In genomic region chr7:18963294-18963843, GRCm38 (mm10) we compare ENCODE assay signal across 11 mouse cellular contexts. TPM values are rescaled to one million over a fixed set of nuclear protein-coding genes. Genes with fewer than 3 reads are reported as not detected.
DNase-seq lines count a peak whose midpoint lies in the region; ATAC-seq and TF ChIP-seq lines count a peak whose summit lies in the region.
"Had no signal": no experiment of that assay in that cellular context is flagged by ENCODE, and none has a peak within 500 bp of the region (broad histone marks: within the 10 kb centered on the region; RNA-seq: fewer than 3 reads in every experiment).

No protein-coding gene starts in this region.

- H3K4me1 ChIP-seq in forebrain, embryonic 11.5 days (replicated peaks; ENCODE audit: control insufficient read depth, insufficient read depth, low read length), result peaks cover 17% of the 10 kb centered on the region
- peaks cover 65% of the 10 kb centered on the region for H3K4me1 ChIP-seq in hindbrain, embryonic 13.5 days (replicated peaks)
- H3K4me1 ChIP-seq in midbrain, postnatal 0 days (ENCODE audit: insufficient read depth, low read length), result peaks cover 6% of the 10 kb centered on the region; the same call in 1 of the 2 replicates

- 1% methylated on average over 19 of the region's 19 CpGs for WGBS in forebrain, embryonic 11.5 days
- 3% methylated on average over 19 of the region's 19 CpGs for WGBS in hindbrain, embryonic 13.5 days
- WGBS in midbrain, postnatal 0 days, result 10% methylated on average over 19 of the region's 19 CpGs

- H3K4me3 ChIP-seq in forebrain, embryonic 11.5 days (ENCODE audit: low read depth, low read length), result peak overlapping the region; percentile 35
- no peak overlapping the region for H3K4me3 ChIP-seq in hindbrain, embryonic 13.5 days
- H3K4me3 ChIP-seq in midbrain, postnatal 0 days (ENCODE audit: low read depth, low read length), result no peak overlapping the region

- no peak overlapping the region for H3K9ac ChIP-seq in forebrain, embryonic 11.5 days (ENCODE audit: low read length)
- H3K9ac ChIP-seq in hindbrain, embryonic 13.5 days, result no peak overlapping the region
- no peak overlapping the region for H3K9ac ChIP-seq in midbrain, postnatal 0 days (replicated peaks; ENCODE audit: low read length, poor library complexity, severe bottlenecking)

- DNase-seq in kidney, postnatal 4 days, result peak; percentile 18 to 23
- DNase-seq in kidney, adult 8-10 months, result no peak
- no peak for DNase-seq in forebrain, embryonic 11.5 days (ENCODE audit: low spot score)
- DNase-seq in midbrain, postnatal 0 days (ENCODE audit: low spot score), result no peak
- no peak for DNase-seq in layer of hippocampus, postnatal 10 days (ENCODE audit: low spot score in 2 of 2)
- DNase-seq: left cerebral cortex, postnatal 4 days; lung, adult 18-20 months had no signal

- ATAC-seq in forebrain, embryonic 11.5 days (replicated peaks; ENCODE audit: low FRiP score), result no peak
- ATAC-seq in hindbrain, embryonic 13.5 days (ENCODE audit: low FRiP score), result 0 out of 2 replicates have a peak, but pooled peaks have one; percentile 3
- no peak for ATAC-seq in midbrain, postnatal 0 days (ENCODE audit: low FRiP score)
- no peak for ATAC-seq in granulocyte monocyte progenitor cell, adult 5-6 weeks (replicated peaks; ENCODE audit: poor library complexity, severe bottlenecking)

- H3K4me2 ChIP-seq in forebrain, embryonic 11.5 days (ENCODE audit: low read depth, low read length, severe bottlenecking), result peak overlapping the region; percentile 80; the same call in 1 of the 2 replicates
- peak overlapping the region; percentile 52 for H3K4me2 ChIP-seq in hindbrain, embryonic 13.5 days
- peak overlapping the region; percentile 45; the same call in 1 of the 2 replicates for H3K4me2 ChIP-seq in midbrain, postnatal 0 days (ENCODE audit: low read depth, low read length, poor library complexity, severe bottlenecking)

- H3K36me3 ChIP-seq in forebrain, embryonic 11.5 days (ENCODE audit: control insufficient read depth, insufficient read depth, low read length), result no peaks in the 10 kb centered on the region
- H3K36me3 ChIP-seq in hindbrain, embryonic 13.5 days, result peaks cover 6% of the 10 kb centered on the region
- H3K36me3 ChIP-seq in midbrain, postnatal 0 days (ENCODE audit: insufficient read depth, low read length), result peaks cover 6% of the 10 kb centered on the region; the same call in 1 of the 2 replicates

- peaks cover 11% of the 10 kb centered on the region; the same call in 1 of the 2 replicates for H3K27me3 ChIP-seq in forebrain, embryonic 11.5 days (ENCODE audit: control insufficient read depth, insufficient read depth, low read length)
- H3K27me3 ChIP-seq in hindbrain, embryonic 13.5 days, result no peaks in the 10 kb centered on the region
- H3K27me3 ChIP-seq in midbrain, postnatal 0 days (ENCODE audit: insufficient read depth, low read length), result no peaks in the 10 kb centered on the region

- TF ChIP-seq CTCF in midbrain, postnatal 0 days (IDR thresholded peaks at IDR 0.05), result no peak

- H3K27ac ChIP-seq in forebrain, embryonic 11.5 days (ENCODE audit: low read depth, low read length), result no peak overlapping the region
- H3K27ac ChIP-seq in hindbrain, embryonic 13.5 days, result no peak overlapping the region
- H3K27ac ChIP-seq in midbrain, postnatal 0 days (ENCODE audit: low read depth, low read length), result no peak overlapping the region

- no peaks in the 10 kb centered on the region for H3K9me3 ChIP-seq in forebrain, embryonic 11.5 days (ENCODE audit: control insufficient read depth, low read length)
- H3K9me3 ChIP-seq in hindbrain, embryonic 13.5 days, result no peaks in the 10 kb centered on the region
- H3K9me3 ChIP-seq in midbrain, postnatal 0 days (ENCODE audit: low read length), result no peaks in the 10 kb centered on the region

RNA-seq across cellular contexts. Expression of gene Nanos2, which starts 23.8 kb away (rescaled TPM):
- polyA plus RNA-seq in forebrain, embryonic 11.5 days (2014; fragmentation: Nextera tagmentation; extraction: Ambion mirVana), result not detected in 2 replicates
- 0.75 and 1.1 TPM in 2 replicates for polyA plus RNA-seq in hindbrain, embryonic 13.5 days (2015; fragmentation: Nextera tagmentation; extraction: Ambion mirVana)
- 1.7 and 3.7 TPM in 2 replicates for total RNA-seq in midbrain, postnatal 0 days (2014; rRNA removed)
- polyA plus RNA-seq in midbrain, postnatal 0 days (2015; fragmentation: Nextera tagmentation; extraction: Ambion mirVana), result 0.59 and 1.3 TPM in 2 replicates
- total RNA-seq in layer of hippocampus, postnatal 10 days (2021), result 1 to 10 TPM in 1 of 2 experiments, under 1 TPM in 1; 0.91 to 1.3 TPM
- not detected in 2 replicates for total RNA-seq in granulocyte monocyte progenitor cell, adult 5-6 weeks (2014; fragmentation: Nextera tagmentation)
- total RNA-seq in granulocyte monocyte progenitor cell, adult 5-6 weeks (2017), result not detected in 2 replicates
- polyA plus RNA-seq: heart, postnatal 0 days; large intestine, adult 2 months had no signal

RNA-seq across cellular contexts. Expression of gene Mypop, which starts 27.7 kb away (rescaled TPM):
- 4.6 and 4.7 TPM in 2 replicates for polyA plus RNA-seq in forebrain, embryonic 11.5 days (2014; fragmentation: Nextera tagmentation; extraction: Ambion mirVana)
- polyA plus RNA-seq in hindbrain, embryonic 13.5 days (2015; fragmentation: Nextera tagmentation; extraction: Ambion mirVana), result 4.8 and 5.2 TPM in 2 replicates
- 16.0 and 21.2 TPM in 2 replicates for total RNA-seq in midbrain, postnatal 0 days (2014; rRNA removed)
- polyA plus RNA-seq in midbrain, postnatal 0 days (2015; fragmentation: Nextera tagmentation; extraction: Ambion mirVana), result 4.7 and 5.0 TPM in 2 replicates
- 10 to 100 TPM; 28.0 to 29.1 TPM for total RNA-seq in layer of hippocampus, postnatal 10 days (2021)
- total RNA-seq in granulocyte monocyte progenitor cell, adult 5-6 weeks (2014; fragmentation: Nextera tagmentation), result not detected in 2 replicates
- total RNA-seq in granulocyte monocyte progenitor cell, adult 5-6 weeks (2017), result 0.82 TPM in 1 of 2 replicates, not detected in the other

RNA-seq across cellular contexts. Expression of gene Nova2, which starts 37.7 kb away (rescaled TPM):
- polyA plus RNA-seq in forebrain, embryonic 11.5 days (2014; fragmentation: Nextera tagmentation; extraction: Ambion mirVana), result 6.9 and 8.3 TPM in 2 replicates
- polyA plus RNA-seq in hindbrain, embryonic 13.5 days (2015; fragmentation: Nextera tagmentation; extraction: Ambion mirVana), result 14.9 and 15.8 TPM in 2 replicates
- total RNA-seq in midbrain, postnatal 0 days (2014; rRNA removed), result 20.9 and 26.5 TPM in 2 replicates
- polyA plus RNA-seq in midbrain, postnatal 0 days (2015; fragmentation: Nextera tagmentation; extraction: Ambion mirVana), result 8.7 and 10.1 TPM in 2 replicates
- 100 to 1,000 TPM; 106 to 112 TPM for total RNA-seq in layer of hippocampus, postnatal 10 days (2021)
- not detected in 2 replicates for total RNA-seq in granulocyte monocyte progenitor cell, adult 5-6 weeks (2014; fragmentation: Nextera tagmentation)
- not detected in 2 replicates for total RNA-seq in granulocyte monocyte progenitor cell, adult 5-6 weeks (2017)

RNA-seq across cellular contexts. Expression of gene Irf2bp1, which starts 40.5 kb away (rescaled TPM):
- polyA plus RNA-seq in forebrain, embryonic 11.5 days (2014; fragmentation: Nextera tagmentation; extraction: Ambion mirVana), result 31.6 and 39.4 TPM in 2 replicates
- polyA plus RNA-seq in hindbrain, embryonic 13.5 days (2015; fragmentation: Nextera tagmentation; extraction: Ambion mirVana), result 23.4 and 24.6 TPM in 2 replicates
- total RNA-seq in midbrain, postnatal 0 days (2014; rRNA removed), result 115 and 133 TPM in 2 replicates
- 25.6 and 26.1 TPM in 2 replicates for polyA plus RNA-seq in midbrain, postnatal 0 days (2015; fragmentation: Nextera tagmentation; extraction: Ambion mirVana)
- 10 to 100 TPM; 45.5 to 49.7 TPM for total RNA-seq in layer of hippocampus, postnatal 10 days (2021)
- 14.5 and 24.3 TPM in 2 replicates for total RNA-seq in granulocyte monocyte progenitor cell, adult 5-6 weeks (2014; fragmentation: Nextera tagmentation)
- total RNA-seq in granulocyte monocyte progenitor cell, adult 5-6 weeks (2017), result 8.4 and 17.5 TPM in 2 replicates

RNA-seq across cellular contexts. Expression of gene Ccdc61, which starts 53.2 kb away (rescaled TPM):
- 32.2 and 32.6 TPM in 2 replicates for polyA plus RNA-seq in forebrain, embryonic 11.5 days (2014; fragmentation: Nextera tagmentation; extraction: Ambion mirVana)
- polyA plus RNA-seq in hindbrain, embryonic 13.5 days (2015; fragmentation: Nextera tagmentation; extraction: Ambion mirVana), result 23.5 and 23.6 TPM in 2 replicates
- 21.3 and 25.5 TPM in 2 replicates for total RNA-seq in midbrain, postnatal 0 days (2014; rRNA removed)
- polyA plus RNA-seq in midbrain, postnatal 0 days (2015; fragmentation: Nextera tagmentation; extraction: Ambion mirVana), result 29.5 and 35.2 TPM in 2 replicates
- total RNA-seq in layer of hippocampus, postnatal 10 days (2021), result 10 to 100 TPM; 11.9 to 14.4 TPM
- 34.6 and 45.4 TPM in 2 replicates for total RNA-seq in granulocyte monocyte progenitor cell, adult 5-6 weeks (2014; fragmentation: Nextera tagmentation)
- 11.4 and 12.1 TPM in 2 replicates for total RNA-seq in granulocyte monocyte progenitor cell, adult 5-6 weeks (2017)

Comparison
In these comparisons a context has a peak if more than half of its experiments do, and no peak if none do; other contexts are left out.
1. DNase-seq: peak in kidney, postnatal 4 days (2 of 2); none in kidney, adult 8-10 months (0 of 2), forebrain, embryonic 11.5 days (single experiment), midbrain, postnatal 0 days (single experiment) and layer of hippocampus, postnatal 10 days (0 of 2).
2. RNA of gene Nova2, which starts 37.7 kb away (total RNA-seq): 106 to 112 TPM in layer of hippocampus, postnatal 10 days and 20.9 to 26.5 TPM in midbrain, postnatal 0 days; not detected in granulocyte monocyte progenitor cell, adult 5-6 weeks; every median in the first group is over 10 times any median in the second.
3. Peak in every context shown above with its lines, with median percentiles within 50 percentile points of each other: H3K4me2 ChIP-seq.